Mouse (Mus musculus) midbrain, embryonic 13.5 days (tissue): ENCODE measurements at regions not wholly inside any gene's neighbourhood (a gene's known extent, or its start where the extent isn't known, plus 50 kb on each side); places are given as distances from the start of the nearest gene placed in this dataset.
A peak's percentile ranks its signal among the peaks of the same experiment; 100 is the strongest.

Experiments
- ATAC-seq: fragments of 200-750 bp; cut with Nextera tagmentation; 2 replicates; pipeline ENCODE4 v1.8.0; 2017; ENCODE audit warnings: mild to moderate bottlenecking, moderate TSS enrichment, moderate library complexity
- H3K27ac ChIP-seq: fragments of 300-500 bp; sonication (generic); 2 replicates; pipeline ENCODE4 v1.5.1; 2015; ENCODE audit warnings: inconsistent platforms, mild to moderate bottlenecking, moderate library complexity
- H3K27me3 ChIP-seq: fragments of 300-500 bp; sonication (generic); 2 replicates; pipeline ENCODE4 v1.6.1; 2015; ENCODE audit warnings: mild to moderate bottlenecking, inconsistent platforms
- H3K36me3 ChIP-seq: fragments of 300-500 bp; sonication (generic); 2 replicates; pipeline ENCODE4 v1.6.1; 2015; ENCODE audit warnings: mild to moderate bottlenecking, inconsistent platforms
- H3K4me1 ChIP-seq: fragments of 300-500 bp; sonication (generic); replicated peaks from 2 replicates; pipeline ENCODE4 v1.6.1; 2015; ENCODE audit warnings: inconsistent platforms
- H3K4me2 ChIP-seq: fragments of 300-500 bp; sonication (generic); replicated peaks from 2 replicates; pipeline ENCODE4 v1.6.1; 2015; ENCODE audit warnings: moderate library complexity, mild to moderate bottlenecking, inconsistent platforms
- H3K4me3 ChIP-seq: fragments of 300-500 bp; sonication (generic); replicated peaks from 2 replicates; pipeline ENCODE4 v1.5.1; 2015; ENCODE audit warnings: mild to moderate bottlenecking, inconsistent platforms
- H3K9ac ChIP-seq: fragments of 300-500 bp; sonication (generic); replicated peaks from 2 replicates; pipeline ENCODE4 v1.6.1; 2015; ENCODE audit warnings: mild to moderate bottlenecking, inconsistent platforms
- H3K9me3 ChIP-seq: fragments of 300-500 bp; sonication (generic); 2 replicates; pipeline ENCODE4 v1.6.1; 2016; ENCODE audit warnings: mild to moderate bottlenecking, inconsistent platforms
- WGBS: fragments of 180-500 bp; shearing (Covaris S2); methylation state at CpG from one replicate; pipeline ENCODE4 v1.1.7; 2015; 5-methylcytosine and 5-hydroxymethylcytosine counted together

DNA sequence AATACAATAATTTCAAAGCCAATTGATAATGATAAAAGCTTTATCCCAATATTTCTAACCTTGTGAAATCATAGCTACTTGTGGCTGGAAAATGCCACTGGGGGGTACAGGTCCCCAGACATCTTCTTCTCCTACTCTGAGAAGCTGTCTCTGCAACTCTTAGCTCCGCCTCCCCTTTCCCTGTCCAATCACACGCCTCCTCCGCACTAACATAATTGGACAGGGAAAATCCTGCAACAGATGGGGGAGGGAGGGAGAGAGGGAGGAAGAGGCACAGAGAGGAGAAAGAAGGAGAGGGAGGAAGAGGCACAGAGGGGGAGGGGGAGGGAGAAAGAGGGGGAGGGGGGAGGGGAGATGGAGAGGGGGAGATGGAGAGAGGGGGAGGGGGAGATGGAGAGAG lies 73.3 kb downstream of the Gm11983 start:
- ATAC-seq = no peak
- no peak overlapping the region for H3K9ac ChIP-seq
- H3K4me1 ChIP-seq = peaks cover 10% of the 10 kb centered on the region; the same call in 1 of the 2 replicates
- no peak overlapping the region for H3K4me2 ChIP-seq
- WGBS = 85% methylated on average over 3 of the region's 3 CpGs
- H3K27ac ChIP-seq = no peak overlapping the region
- H3K36me3 ChIP-seq = no peaks in the 10 kb centered on the region
- H3K27me3 ChIP-seq = peaks cover 2% of the 10 kb centered on the region; the same call in 1 of the 2 replicates
- no peak overlapping the region for H3K4me3 ChIP-seq
- H3K9me3 ChIP-seq = no peaks in the 10 kb centered on the region

DNA sequence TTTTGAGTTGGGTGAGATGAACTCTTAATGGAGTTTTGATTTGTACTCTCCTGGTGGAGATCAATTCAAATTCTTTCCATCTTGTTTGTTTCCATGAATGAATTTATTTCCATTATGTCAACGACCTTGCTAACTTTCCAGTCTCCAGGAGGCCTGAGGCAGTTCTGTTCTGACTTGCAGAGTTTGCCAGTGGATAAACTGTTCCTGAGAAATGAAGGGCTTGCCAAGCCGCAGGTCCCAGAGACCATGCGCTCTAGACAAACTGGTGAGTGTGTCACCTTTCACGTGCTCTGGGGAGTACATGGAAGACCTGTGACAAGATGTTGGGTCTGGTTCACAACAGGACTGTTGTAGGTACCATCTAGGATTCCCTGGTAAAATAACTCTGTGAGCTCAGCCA lies 74.5 kb downstream of the Gm11983 start:
- Histone ChIP-seq H3K9me3 (no peaks in the 10 kb centered on the region), H3K4me1 (peaks cover 10% of the 10 kb centered on the region; the same call in 1 of the 2 replicates)
- WGBS = 79% methylated on average over 4 of the region's 4 CpGs

DNA sequence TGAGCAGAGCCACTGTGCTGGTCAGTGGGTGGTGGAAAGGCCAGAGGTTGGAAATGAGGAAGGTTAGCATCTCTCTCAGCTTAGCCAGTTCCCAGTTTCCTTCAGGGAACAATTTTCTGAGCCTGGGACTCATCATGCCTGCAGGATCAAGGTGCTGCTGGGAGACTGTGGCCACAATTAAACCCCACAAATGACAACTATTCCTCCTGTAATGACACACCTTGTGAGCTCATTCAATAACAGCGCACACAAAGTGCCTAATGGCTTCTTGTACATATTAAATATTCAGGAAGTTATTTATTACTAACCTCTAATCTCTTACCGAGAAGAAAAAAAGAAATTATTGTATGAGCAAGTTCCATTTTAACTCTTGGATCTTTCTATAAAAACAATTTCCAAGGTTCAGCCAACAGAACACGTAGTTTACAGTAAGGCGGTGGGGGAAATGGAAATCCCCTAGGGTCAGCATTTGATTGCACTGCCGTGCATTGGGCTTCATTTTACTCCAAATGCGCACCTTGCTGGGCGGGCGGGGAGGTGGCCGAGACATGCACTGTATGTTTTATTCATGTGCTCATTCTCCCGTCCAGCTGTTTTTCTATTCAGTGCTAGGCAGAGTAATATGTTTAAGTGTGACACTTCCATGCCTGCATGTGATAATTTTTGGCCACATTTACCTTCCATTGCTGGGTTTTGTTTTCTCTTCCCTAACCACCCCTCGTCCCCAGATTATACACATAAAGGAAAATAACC lies 75.4 kb downstream of the Gm11983 start:
- peaks cover 10% of the 10 kb centered on the region; the same call in 1 of the 2 replicates for H3K4me1 ChIP-seq
- 58% methylated on average over 11 of the region's 11 CpGs for WGBS
- H3K27ac ChIP-seq = peak overlapping the region; percentile 36; the same call in 1 of the 2 replicates

More for the DNA sequence above, 74.5 kb downstream of the Gm11983 start:
- no peak for ATAC-seq
- Histone ChIP-seq H3K9ac (no peak overlapping the region), H3K4me3 (no peak overlapping the region), H3K4me2 (no peak overlapping the region), H3K36me3 (no peaks in the 10 kb centered on the region), H3K27ac (no peak overlapping the region), H3K27me3 (peaks cover 2% of the 10 kb centered on the region; the same call in 1 of the 2 replicates)

DNA sequence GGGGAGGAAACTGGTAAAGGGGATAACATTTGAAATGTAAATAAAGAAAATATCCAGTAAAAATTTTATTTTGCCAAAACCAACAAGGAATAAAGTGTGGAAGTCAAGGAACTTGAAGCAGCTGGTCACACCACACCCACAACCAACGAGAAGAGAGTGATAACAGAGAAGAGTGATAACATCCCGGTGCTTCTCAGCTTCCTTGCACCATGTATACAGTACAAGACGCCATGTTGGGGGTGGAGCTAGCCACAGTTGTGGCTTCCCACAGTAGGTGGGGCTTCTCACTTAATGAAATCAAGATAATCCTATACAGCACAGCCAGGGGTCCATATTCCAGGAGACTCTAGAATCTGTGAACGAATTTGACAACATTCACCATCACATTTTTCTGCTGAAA lies 77.9 kb downstream of the Gm11983 start:
- H3K4me1 ChIP-seq = peaks cover 10% of the 10 kb centered on the region; the same call in 1 of the 2 replicates

More for the DNA sequence above, 75.4 kb downstream of the Gm11983 start:
- H3K36me3 ChIP-seq = no peaks in the 10 kb centered on the region
- no peak overlapping the region for H3K4me2 ChIP-seq
- 0 out of 2 replicates have a peak, but pooled peaks have one; percentile 19 for ATAC-seq
- no peaks in the 10 kb centered on the region for H3K27me3 ChIP-seq
- no peaks in the 10 kb centered on the region for H3K9me3 ChIP-seq
- no peak overlapping the region for H3K4me3 ChIP-seq
- H3K9ac ChIP-seq = no peak overlapping the region

DNA sequence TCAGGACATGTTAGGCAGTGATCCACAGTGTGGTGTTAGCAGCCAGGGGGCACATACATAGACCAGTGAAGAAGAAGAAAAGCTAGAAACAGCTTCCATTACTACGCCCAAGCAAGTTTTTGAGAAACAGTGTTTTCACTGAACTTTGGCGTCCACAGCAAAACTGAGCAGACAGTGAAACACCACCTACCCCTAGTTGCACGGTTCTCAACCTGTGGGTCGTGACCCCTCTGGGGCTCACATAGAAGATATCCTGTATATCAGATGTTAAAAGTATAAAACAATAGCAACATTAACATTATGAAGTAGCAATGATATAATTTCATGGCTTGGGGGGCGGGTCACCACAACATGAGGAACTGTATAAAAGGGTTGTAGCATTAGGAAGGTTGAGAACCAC lies 81.1 kb downstream of the Ramp3 start:
- no peak for ATAC-seq
- H3K27ac ChIP-seq = no peak overlapping the region
- no peaks in the 10 kb centered on the region for H3K27me3 ChIP-seq
- H3K4me3 ChIP-seq = no peak overlapping the region
- no peak overlapping the region for H3K4me2 ChIP-seq
- no peak overlapping the region for H3K9ac ChIP-seq
- 0 out of 2 replicates have a peak, but pooled peaks cover 2% of the 10 kb centered on the region for H3K9me3 ChIP-seq
- H3K36me3 ChIP-seq = no peaks in the 10 kb centered on the region
- no peaks in the 10 kb centered on the region for H3K4me1 ChIP-seq
- WGBS = 91% methylated on average over 5 of the region's 5 CpGs

More for the DNA sequence above, 77.9 kb downstream of the Gm11983 start:
- Histone ChIP-seq H3K9me3 (no peaks in the 10 kb centered on the region), H3K27me3 (no peaks in the 10 kb centered on the region), H3K4me2 (no peak overlapping the region), H3K4me3 (no peak overlapping the region), H3K27ac (no peak overlapping the region), H3K36me3 (no peaks in the 10 kb centered on the region), H3K9ac (no peak overlapping the region)
- no peak for ATAC-seq
- 82% methylated on average over 4 of the region's 4 CpGs for WGBS

DNA sequence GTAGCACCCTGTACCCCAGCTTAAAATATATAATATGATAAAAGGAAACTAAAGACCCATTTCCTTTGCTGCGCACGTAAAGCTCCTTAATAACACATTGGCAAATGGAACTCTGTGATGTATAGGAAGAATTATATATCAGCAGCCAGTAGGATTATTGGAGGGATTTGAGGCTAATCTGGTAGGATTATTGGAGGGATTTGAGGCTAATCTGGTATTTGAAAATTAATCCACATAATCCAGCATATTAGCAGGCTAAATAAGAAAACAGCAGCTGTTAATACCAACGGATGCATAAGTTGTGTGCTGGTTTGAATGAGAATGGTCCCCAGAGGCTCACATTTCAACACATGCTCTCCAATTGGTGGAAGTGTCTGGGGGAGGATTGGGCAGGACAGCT lies 80.3 kb downstream of the Ramp3 start:
- Histone ChIP-seq H3K9me3 (0 out of 2 replicates have a peak, but pooled peaks cover 2% of the 10 kb centered on the region), H3K27ac (no peak overlapping the region), H3K4me2 (no peak overlapping the region), H3K4me3 (no peak overlapping the region), H3K4me1 (no peaks in the 10 kb centered on the region), H3K36me3 (no peaks in the 10 kb centered on the region), H3K27me3 (no peaks in the 10 kb centered on the region), H3K9ac (no peak overlapping the region)
- whole genome bisulfite sequencing = 64% methylated on average over 3 of the region's 3 CpGs
- ATAC-seq = no peak

DNA sequence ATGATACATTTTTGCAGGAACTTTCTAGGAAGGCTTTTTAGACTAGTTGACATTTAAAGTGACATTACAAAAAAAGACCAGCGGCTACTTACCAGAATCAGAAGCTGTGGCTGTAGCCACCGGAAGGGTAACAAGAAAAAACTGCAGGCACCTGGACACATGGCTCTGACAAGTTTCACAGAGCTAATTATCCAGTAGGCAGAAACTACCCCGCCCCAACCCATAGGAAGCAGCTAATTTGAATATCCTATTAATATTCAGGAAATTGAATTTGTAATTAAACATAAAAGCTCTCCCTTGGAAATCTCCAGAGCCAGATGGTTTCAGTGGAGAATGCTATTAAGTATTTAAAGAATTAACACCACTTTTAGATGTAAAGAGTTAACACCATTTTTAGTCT lies 79.8 kb downstream of the Ramp3 start:
- H3K9ac ChIP-seq = no peak overlapping the region
- 73% methylated on average over 3 of the region's 3 CpGs for WGBS
- no peak overlapping the region for H3K27ac ChIP-seq
- no peak for ATAC-seq
- no peak overlapping the region for H3K4me2 ChIP-seq
- no peaks in the 10 kb centered on the region for H3K36me3 ChIP-seq
- H3K4me1 ChIP-seq = no peaks in the 10 kb centered on the region
- H3K9me3 ChIP-seq = 0 out of 2 replicates have a peak, but pooled peaks cover 2% of the 10 kb centered on the region
- H3K4me3 ChIP-seq = no peak overlapping the region
- no peaks in the 10 kb centered on the region for H3K27me3 ChIP-seq

DNA sequence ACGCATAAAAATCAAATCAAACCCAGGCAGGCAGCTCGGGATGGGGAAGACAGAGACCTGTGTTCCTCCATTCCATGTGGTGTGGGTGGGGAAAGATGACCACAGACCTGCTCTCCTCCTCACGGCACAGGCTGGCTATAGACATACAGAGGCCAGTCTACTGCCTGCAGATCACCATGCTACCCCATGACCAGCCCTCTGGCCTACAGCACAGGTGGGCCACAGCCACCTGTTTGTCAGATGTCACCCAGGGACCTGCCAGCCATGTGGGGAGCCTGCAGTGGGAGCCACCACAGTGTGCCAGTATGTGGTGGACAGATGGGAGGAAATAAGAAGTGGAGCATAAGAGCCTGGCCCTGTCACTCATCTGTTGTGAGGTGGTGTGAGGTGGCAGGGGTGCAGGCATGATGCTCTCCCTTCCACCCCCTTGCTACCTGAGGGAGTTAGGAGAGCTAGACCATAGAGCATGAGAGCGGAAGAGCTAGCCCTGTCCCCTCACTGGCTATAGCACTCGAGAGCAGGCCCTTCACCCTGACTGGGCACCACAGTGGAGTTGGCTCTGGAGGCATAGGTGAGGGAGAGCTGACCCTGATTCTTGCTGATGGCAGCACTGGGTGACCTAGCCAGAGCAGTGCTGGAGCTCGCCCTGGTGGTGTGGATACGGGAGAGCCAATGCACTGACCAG lies 76.6 kb downstream of the Ramp3 start:
- Histone ChIP-seq H3K4me3 (no peak overlapping the region), H3K9me3 (0 out of 2 replicates have a peak, but pooled peaks cover 2% of the 10 kb centered on the region), H3K36me3 (no peaks in the 10 kb centered on the region), H3K27me3 (no peaks in the 10 kb centered on the region), H3K4me2 (no peak overlapping the region), H3K4me1 (no peaks in the 10 kb centered on the region), H3K27ac (no peak overlapping the region), H3K9ac (no peak overlapping the region)
- ATAC-seq = 0 out of 2 replicates have a peak, but pooled peaks have one; percentile 41
- 92% methylated on average over 7 of the region's 7 CpGs for WGBS

DNA sequence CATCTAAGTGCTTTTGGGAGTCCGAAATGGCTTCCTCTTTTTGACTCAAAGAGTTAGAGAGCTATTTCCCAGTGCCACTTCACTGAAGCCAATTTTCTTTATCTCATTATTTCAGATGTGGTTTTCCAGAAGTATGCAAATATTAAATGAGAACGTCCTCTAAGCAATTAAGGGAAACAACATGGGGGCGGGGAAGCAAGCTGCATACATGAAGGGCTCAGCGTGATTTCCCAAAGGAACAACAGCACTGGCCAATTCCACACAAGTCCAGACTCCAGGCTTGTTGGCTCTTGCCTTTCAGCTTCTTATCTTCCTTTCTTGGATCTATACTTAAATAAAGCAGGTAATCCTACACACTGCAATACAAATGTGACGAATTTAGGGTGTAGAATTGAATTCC lies 73.2 kb downstream of the Ramp3 start:
- H3K27me3 ChIP-seq = no peaks in the 10 kb centered on the region
- 71% methylated on average over 5 of the region's 5 CpGs for WGBS
- H3K4me2 ChIP-seq = no peak overlapping the region

More for the DNA sequence above, 73.2 kb downstream of the Ramp3 start:
- no peaks in the 10 kb centered on the region for H3K36me3 ChIP-seq
- ATAC-seq = 0 out of 2 replicates have a peak, but pooled peaks have one; percentile 37
- no peak overlapping the region for H3K27ac ChIP-seq
- H3K4me1 ChIP-seq = no peaks in the 10 kb centered on the region
- H3K9ac ChIP-seq = no peak overlapping the region
- H3K4me3 ChIP-seq = no peak overlapping the region
- no peaks in the 10 kb centered on the region for H3K9me3 ChIP-seq
